Mouse (Mus musculus) C2C12 (cell line): ENCODE data around the gene Phactr1.

ENCODE experiments used
- CTCF ChIP-seq: IDR thresholded peaks from one replicate; pipeline ENCODE4 v1.5.1; 2011; ENCODE audit not compliant: control insufficient read depth, insufficient read depth, insufficient read length
- MAX ChIP-seq: IDR thresholded peaks from one replicate; pipeline ENCODE4 v1.6.1; 2011; ENCODE audit warnings: mild to moderate bottlenecking, control low read depth
- MYOD1 ChIP-seq: IDR thresholded peaks from one replicate; pipeline ENCODE4 v1.6.1; 2011; ENCODE audit warnings: low read depth; ENCODE audit not compliant: control insufficient read depth, insufficient read length
- MYOG ChIP-seq: IDR thresholded peaks from one replicate; pipeline ENCODE4 v1.6.1; 2011; ENCODE audit not compliant: control insufficient read depth, insufficient read length; ENCODE audit errors: extremely low read depth

GRCm38 (mm10) chr13:43036510-43036909 lies 356.1 kb downstream of the Phactr1 start:
- TF ChIP-seq CTCF (no peak), MAX (no peak), MYOD1 (no peak), MYOG (no peak)
